Mouse (Mus musculus): ENCODE results near the gene Gm21190.
"Not testable (repeated sequence)": the region's sequence is repeated elsewhere in the genome, so short reads cannot be mapped to it uniquely, and the experiment has no call there.

The Gm21190 gene

GRCm38 (mm10) chr5:15529122-15529521 lies at the start of gene Gm21190:
Gm21190 (minus strand) TSS chr5:15529222.
- DNase-seq (ENCODE audit: extremely low spot score, low read depth, low spot score): not testable (repeated sequence)

GRCm38 (mm10) chr5:15577033-15577432 lies 48.0 kb upstream of the Gm21190 start, which contains the start of gene Gm21083:
Gm21083 (plus strand) TSS chr5:15577333.
- DNase-seq (ENCODE audit: extremely low spot score, low read depth, low spot score): not testable (repeated sequence)

GRCm38 (mm10) chr5:15573735-15574134 lies 44.7 kb upstream of the Gm21190 start:
- DNase-seq (ENCODE audit: extremely low spot score, low read depth, low spot score): not testable (repeated sequence)

- not testable (repeated sequence) for DNase-seq (ENCODE audit: extremely low spot score, low read depth, low spot score)
These were observed 32.6 kb upstream of the Gm21190 start for GRCm38 (mm10) chr5:15561425-15562264.

- DNase-seq (ENCODE audit: extremely low spot score, low read depth, low spot score): not testable (repeated sequence)
These were observed 29.6 kb upstream of the Gm21190 start for GRCm38 (mm10) chr5:15558654-15559053.

- DNase-seq (ENCODE audit: extremely low spot score, low read depth, low spot score): not testable (repeated sequence)
These were observed 20.6 kb upstream of the Gm21190 start for GRCm38 (mm10) chr5:15549606-15550005.

GRCm38 (mm10) chr5:15549134-15549533 lies 20.1 kb upstream of the Gm21190 start:
- not testable (repeated sequence) for DNase-seq (ENCODE audit: extremely low spot score, low read depth, low spot score)

- DNase-seq (ENCODE audit: extremely low spot score, low read depth, low spot score): not testable (repeated sequence)
These were observed 19.6 kb upstream of the Gm21190 start for GRCm38 (mm10) chr5:15548642-15549041.

GRCm38 (mm10) chr5:15522470-15522869 lies 6.6 kb downstream of the Gm21190 start:
- DNase-seq (ENCODE audit: extremely low spot score, low read depth, low spot score): not testable (repeated sequence)

- not testable (repeated sequence) for DNase-seq (ENCODE audit: extremely low spot score, low read depth, low spot score)
These were observed 7.0 kb downstream of the Gm21190 start for GRCm38 (mm10) chr5:15522028-15522427.

GRCm38 (mm10) chr5:15520418-15520817 lies 8.6 kb downstream of the Gm21190 start:
- not testable (repeated sequence) for DNase-seq (ENCODE audit: extremely low spot score, low read depth, low spot score)

GRCm38 (mm10) chr5:15517150-15517549 lies 11.9 kb downstream of the Gm21190 start:
- not testable (repeated sequence) for DNase-seq (ENCODE audit: extremely low spot score, low read depth, low spot score)

GRCm38 (mm10) chr5:15512236-15512635 lies 16.8 kb downstream of the Gm21190 start:
- not testable (repeated sequence) for DNase-seq (ENCODE audit: extremely low spot score, low read depth, low spot score)

- not testable (repeated sequence) for DNase-seq (ENCODE audit: extremely low spot score, low read depth, low spot score)
These were observed 19.1 kb downstream of the Gm21190 start for GRCm38 (mm10) chr5:15509911-15510310.

- not testable (repeated sequence) for DNase-seq (ENCODE audit: extremely low spot score, low read depth, low spot score)
These were observed 20.3 kb downstream of the Gm21190 start for GRCm38 (mm10) chr5:15508460-15509451.

- not testable (repeated sequence) for DNase-seq (ENCODE audit: extremely low spot score, low read depth, low spot score)
These were observed 21.1 kb downstream of the Gm21190 start for GRCm38 (mm10) chr5:15507757-15508459.

- DNase-seq (ENCODE audit: extremely low spot score, low read depth, low spot score): no peak
These were observed 21.8 kb downstream of the Gm21190 start for GRCm38 (mm10) chr5:15507309-15507619.

- DNase-seq (ENCODE audit: extremely low spot score, low read depth, low spot score): no peak
These were observed 22.3 kb downstream of the Gm21190 start for GRCm38 (mm10) chr5:15506575-15507308.

- not testable (repeated sequence) for DNase-seq (ENCODE audit: extremely low spot score, low read depth, low spot score)
These were observed 30.1 kb downstream of the Gm21190 start for GRCm38 (mm10) chr5:15498774-15499400.

Measured in hindlimb bud, embryonic 11.5 days (tissue).